Mouse (Mus musculus) kidney, adult 2 months (tissue): ENCODE data around the gene Nxf1.

Experiments used
- CTCF ChIP-seq: fragments of 200-500 bp; conservative IDR thresholded peaks from 2 replicates; pipeline ENCODE4 v1.5.1; 2011; ENCODE audit warnings: low read depth, mild to moderate bottlenecking, control low read depth, low read length, moderate library complexity, mixed read lengths; ENCODE audit not compliant: insufficient read depth, insufficient read length
- POLR2A ChIP-seq: fragments of 200-500 bp; IDR thresholded peaks from one replicate; pipeline ENCODE4 v1.6.1; 2011; ENCODE audit warnings: low read depth, low read length, control low read depth

DNA sequence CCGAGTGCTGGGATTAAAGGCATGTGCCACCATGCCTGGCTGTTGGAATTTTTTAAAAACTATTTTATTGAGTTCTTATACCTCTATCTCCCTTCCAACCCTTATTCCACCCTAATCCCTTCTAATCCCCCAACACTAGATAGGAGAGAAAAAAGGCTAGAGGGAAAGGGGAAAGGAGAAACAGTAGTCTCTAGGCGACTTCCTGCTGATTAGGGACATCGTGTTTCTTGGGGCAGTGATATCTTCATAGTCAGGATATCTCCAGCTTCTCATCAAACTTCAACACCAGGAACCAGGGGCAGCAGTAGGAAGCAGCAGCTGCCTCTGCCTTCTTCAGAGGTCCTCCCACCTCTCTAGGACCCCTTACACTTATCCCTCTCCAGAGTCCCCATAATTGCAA is 22.5 kb upstream of the Nxf1 start:
- no peak for TF ChIP-seq CTCF
- no peak for TF ChIP-seq POLR2A
